Mouse (Mus musculus): ENCODE measurements at regions not wholly inside any gene's neighbourhood (a gene's known extent, or its start where the extent isn't known, plus 50 kb on each side); places are given as distances from the start of the nearest gene placed in this dataset.

DNA sequence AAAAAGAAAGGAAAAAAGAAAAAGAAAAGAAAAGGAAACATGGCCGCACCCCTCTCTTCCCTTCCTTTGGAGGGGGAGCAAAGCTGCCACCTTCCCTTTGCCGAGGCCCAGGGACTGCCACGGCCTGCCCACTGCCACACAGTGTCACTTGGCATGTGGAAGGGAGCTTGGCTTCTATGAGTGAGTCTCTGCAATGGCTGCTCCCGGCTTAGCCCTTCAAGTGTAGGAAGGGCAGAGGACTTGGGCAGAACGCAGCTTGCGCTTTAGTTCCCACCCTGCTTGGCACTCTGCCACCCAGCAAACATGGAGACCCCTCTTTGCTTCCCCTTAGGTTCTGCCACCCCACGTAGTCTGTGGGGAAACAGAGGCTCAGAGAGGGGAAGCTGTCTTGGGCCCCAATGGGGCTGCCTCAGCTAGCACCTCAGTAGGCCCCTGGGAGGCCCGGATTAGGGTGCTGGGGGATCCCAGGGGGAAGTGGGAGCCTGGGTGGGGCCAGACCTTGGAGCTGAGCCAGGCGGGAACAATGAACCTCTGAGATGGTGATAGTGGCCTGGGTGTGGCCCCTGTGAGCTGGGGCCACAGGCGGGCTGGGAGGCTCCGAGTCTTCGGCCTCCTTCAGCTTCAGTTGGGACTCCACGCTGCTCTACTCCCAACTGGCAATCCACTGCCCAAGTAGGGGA lies 57.7 kb upstream of the Tmem189 start:
- TF ChIP-seq MYOD1 (IDR thresholded peaks at IDR 0.05; ENCODE audit: control insufficient read depth, insufficient read length, low read depth) (no peak), FOSL1 (IDR thresholded peaks at IDR 0.05; ENCODE audit: insufficient read depth, low read length, poor library complexity, severe bottlenecking) (no peak), MYOG (IDR thresholded peaks at IDR 0.05; ENCODE audit: control insufficient read depth, extremely low read depth, insufficient read length) (no peak), USF1 (IDR thresholded peaks at IDR 0.05; ENCODE audit: low read depth) (no peak), CTCF (IDR thresholded peaks at IDR 0.05; ENCODE audit: control insufficient read depth, insufficient read depth, insufficient read length) (no peak), MAX (IDR thresholded peaks at IDR 0.05) (no peak), CEBPB (IDR thresholded peaks at IDR 0.05; ENCODE audit: low read depth) (no peak)
- H3K27me3 ChIP-seq (ENCODE audit: control insufficient read depth, insufficient read depth, insufficient read length) = no peaks in the 10 kb centered on the region
- H3K79me3 ChIP-seq (ENCODE audit: low read depth) = no peaks in the 10 kb centered on the region
- H3ac ChIP-seq (ENCODE audit: control insufficient read depth, insufficient read length, low read depth) = no peak overlapping the region
- H3K36me3 ChIP-seq (ENCODE audit: control insufficient read depth, insufficient read depth) = no peaks in the 10 kb centered on the region
- no peak overlapping the region for H3K4me3 ChIP-seq (ENCODE audit: insufficient read depth, poor library complexity, severe bottlenecking)
- no peaks in the 10 kb centered on the region for H3K79me2 ChIP-seq (ENCODE audit: control insufficient read depth, insufficient read depth)

DNA sequence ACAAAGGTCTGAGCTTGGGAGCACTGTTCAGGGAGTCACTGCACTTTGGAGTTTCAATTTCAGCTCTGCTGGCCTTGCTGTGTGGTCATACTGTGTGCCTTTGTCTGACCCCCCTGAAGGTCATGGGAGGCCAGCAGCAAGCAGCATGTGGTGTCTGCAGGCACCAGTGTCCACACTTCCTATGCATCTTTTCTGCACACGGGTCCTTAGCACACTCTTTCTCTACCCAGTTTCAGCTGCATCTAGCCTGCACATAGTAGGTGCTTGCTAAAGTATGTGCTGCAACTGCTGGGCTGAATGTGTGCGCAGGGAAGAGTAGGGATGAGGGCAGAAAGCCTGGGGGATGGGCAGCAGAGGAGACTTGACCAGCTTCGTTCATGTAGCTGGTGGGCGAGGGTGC lies 56.7 kb upstream of the Tmem189 start:
- Histone ChIP-seq H3K4me3 (ENCODE audit: insufficient read depth, poor library complexity, severe bottlenecking) (no peak overlapping the region), H3K36me3 (ENCODE audit: control insufficient read depth, insufficient read depth) (no peaks in the 10 kb centered on the region), H3K79me3 (ENCODE audit: low read depth) (no peaks in the 10 kb centered on the region), H3ac (ENCODE audit: control insufficient read depth, insufficient read length, low read depth) (no peak overlapping the region), H3K79me2 (ENCODE audit: control insufficient read depth, insufficient read depth) (no peaks in the 10 kb centered on the region), H3K27me3 (ENCODE audit: control insufficient read depth, insufficient read depth, insufficient read length) (no peaks in the 10 kb centered on the region)
- TF ChIP-seq USF1 (IDR thresholded peaks at IDR 0.05; ENCODE audit: low read depth) = no peak
- no peak for TF ChIP-seq CEBPB (IDR thresholded peaks at IDR 0.05; ENCODE audit: low read depth)
- TF ChIP-seq MAX (IDR thresholded peaks at IDR 0.05) = no peak
- no peak for TF ChIP-seq MYOD1 (IDR thresholded peaks at IDR 0.05; ENCODE audit: control insufficient read depth, insufficient read length, low read depth)
- no peak for TF ChIP-seq FOSL1 (IDR thresholded peaks at IDR 0.05; ENCODE audit: insufficient read depth, low read length, poor library complexity, severe bottlenecking)
- no peak for TF ChIP-seq MYOG (IDR thresholded peaks at IDR 0.05; ENCODE audit: control insufficient read depth, extremely low read depth, insufficient read length)
- no peak for TF ChIP-seq CTCF (IDR thresholded peaks at IDR 0.05; ENCODE audit: control insufficient read depth, insufficient read depth, insufficient read length)

DNA sequence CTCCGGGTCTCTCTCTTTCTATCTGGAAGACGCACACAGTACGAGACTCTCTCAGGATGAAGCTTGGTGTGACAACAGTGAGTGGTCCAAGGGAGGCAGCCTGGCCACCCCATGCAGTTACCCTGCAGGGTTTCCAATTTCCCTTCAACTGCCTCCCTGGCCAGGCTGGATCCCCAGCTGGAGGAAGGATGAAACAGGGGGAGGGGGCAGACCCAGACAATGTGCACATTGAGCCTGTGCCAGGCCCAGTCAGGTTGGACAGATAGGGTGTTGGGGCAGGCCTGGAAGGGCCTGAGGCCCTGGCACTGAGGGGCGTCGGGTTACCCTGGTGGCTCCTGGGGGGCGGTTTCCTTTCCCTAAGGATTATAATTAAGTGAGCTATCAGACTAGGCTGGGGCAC lies 55.8 kb upstream of the Tmem189 start:
- Histone ChIP-seq H3K27me3 (ENCODE audit: control insufficient read depth, insufficient read depth, insufficient read length) (no peaks in the 10 kb centered on the region), H3K4me3 (ENCODE audit: insufficient read depth, poor library complexity, severe bottlenecking) (no peak overlapping the region), H3K79me2 (ENCODE audit: control insufficient read depth, insufficient read depth) (no peaks in the 10 kb centered on the region), H3ac (ENCODE audit: control insufficient read depth, insufficient read length, low read depth) (no peak overlapping the region), H3K79me3 (ENCODE audit: low read depth) (no peaks in the 10 kb centered on the region), H3K36me3 (ENCODE audit: control insufficient read depth, insufficient read depth) (no peaks in the 10 kb centered on the region)
- no peak for TF ChIP-seq MAX (IDR thresholded peaks at IDR 0.05)
- TF ChIP-seq MYOG (IDR thresholded peaks at IDR 0.05; ENCODE audit: control insufficient read depth, extremely low read depth, insufficient read length) = no peak

DNA sequence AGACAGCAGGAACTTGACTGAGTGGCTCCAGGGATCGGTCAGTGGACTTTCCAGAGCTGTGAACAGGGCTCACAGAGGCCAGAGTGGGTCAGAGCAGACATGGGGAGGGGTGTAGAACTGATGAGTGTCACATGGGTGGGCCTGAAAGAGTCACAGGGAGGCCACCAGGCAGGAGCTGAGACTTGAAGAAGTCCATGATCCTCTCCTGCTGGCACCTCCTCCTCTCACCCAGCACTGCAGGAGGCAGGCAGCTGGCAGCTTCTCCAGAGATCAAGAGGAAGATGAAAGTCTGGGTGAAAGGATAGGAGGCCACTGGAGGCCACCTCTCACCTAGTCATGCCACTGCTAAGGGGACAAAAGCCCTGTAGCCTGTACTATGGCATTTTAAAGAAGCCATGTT lies 54.5 kb upstream of the Tmem189 start:
- Histone ChIP-seq H3K36me3 (ENCODE audit: control insufficient read depth, insufficient read depth) (no peaks in the 10 kb centered on the region), H3K79me3 (ENCODE audit: low read depth) (no peaks in the 10 kb centered on the region), H3ac (ENCODE audit: control insufficient read depth, insufficient read length, low read depth) (no peak overlapping the region), H3K27me3 (ENCODE audit: control insufficient read depth, insufficient read depth, insufficient read length) (no peaks in the 10 kb centered on the region), H3K4me3 (ENCODE audit: insufficient read depth, poor library complexity, severe bottlenecking) (no peak overlapping the region), H3K79me2 (ENCODE audit: control insufficient read depth, insufficient read depth) (no peaks in the 10 kb centered on the region)
- no peak for TF ChIP-seq MAX (IDR thresholded peaks at IDR 0.05)
- TF ChIP-seq MYOG (IDR thresholded peaks at IDR 0.05; ENCODE audit: control insufficient read depth, extremely low read depth, insufficient read length) = no peak
- TF ChIP-seq CEBPB (IDR thresholded peaks at IDR 0.05; ENCODE audit: low read depth) = no peak
- TF ChIP-seq USF1 (IDR thresholded peaks at IDR 0.05; ENCODE audit: low read depth) = no peak
- TF ChIP-seq MYOD1 (IDR thresholded peaks at IDR 0.05; ENCODE audit: control insufficient read depth, insufficient read length, low read depth) = no peak
- no peak for TF ChIP-seq CTCF (IDR thresholded peaks at IDR 0.05; ENCODE audit: control insufficient read depth, insufficient read depth, insufficient read length)
- TF ChIP-seq FOSL1 (IDR thresholded peaks at IDR 0.05; ENCODE audit: insufficient read depth, low read length, poor library complexity, severe bottlenecking) = no peak

DNA sequence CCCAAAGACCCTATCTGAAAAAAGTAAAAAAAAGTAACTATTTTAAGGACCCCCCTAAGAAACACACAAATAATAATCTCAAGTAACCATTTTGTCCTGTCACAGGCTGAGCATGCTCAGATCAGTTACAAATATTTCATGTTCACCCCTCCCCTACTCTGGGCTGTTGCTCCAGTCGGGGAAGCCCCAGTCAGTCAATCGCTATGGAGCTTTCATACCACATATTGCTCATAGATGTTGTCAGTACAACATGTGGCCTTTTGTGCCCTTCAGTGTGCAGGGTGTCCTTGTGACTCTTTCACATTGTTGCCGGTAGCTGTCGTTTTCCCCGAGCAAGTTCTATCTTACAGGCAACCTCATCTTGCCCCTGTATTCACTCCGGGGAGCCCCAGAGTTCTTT lies 52.9 kb upstream of the Tmem189 start:
- H3K79me2 ChIP-seq (ENCODE audit: control insufficient read depth, insufficient read depth) = no peaks in the 10 kb centered on the region
- no peak overlapping the region for H3ac ChIP-seq (ENCODE audit: control insufficient read depth, insufficient read length, low read depth)
- H3K36me3 ChIP-seq (ENCODE audit: control insufficient read depth, insufficient read depth) = no peaks in the 10 kb centered on the region
- H3K79me3 ChIP-seq (ENCODE audit: low read depth) = no peaks in the 10 kb centered on the region
- no peaks in the 10 kb centered on the region for H3K27me3 ChIP-seq (ENCODE audit: control insufficient read depth, insufficient read depth, insufficient read length)
- no peak for TF ChIP-seq CTCF (IDR thresholded peaks at IDR 0.05; ENCODE audit: control insufficient read depth, insufficient read depth, insufficient read length)
- no peak for TF ChIP-seq CEBPB (IDR thresholded peaks at IDR 0.05; ENCODE audit: low read depth)
- TF ChIP-seq MYOG (IDR thresholded peaks at IDR 0.05; ENCODE audit: control insufficient read depth, extremely low read depth, insufficient read length) = no peak
- no peak for TF ChIP-seq MYOD1 (IDR thresholded peaks at IDR 0.05; ENCODE audit: control insufficient read depth, insufficient read length, low read depth)
- H3K4me3 ChIP-seq (ENCODE audit: insufficient read depth, poor library complexity, severe bottlenecking) = no peak overlapping the region

DNA sequence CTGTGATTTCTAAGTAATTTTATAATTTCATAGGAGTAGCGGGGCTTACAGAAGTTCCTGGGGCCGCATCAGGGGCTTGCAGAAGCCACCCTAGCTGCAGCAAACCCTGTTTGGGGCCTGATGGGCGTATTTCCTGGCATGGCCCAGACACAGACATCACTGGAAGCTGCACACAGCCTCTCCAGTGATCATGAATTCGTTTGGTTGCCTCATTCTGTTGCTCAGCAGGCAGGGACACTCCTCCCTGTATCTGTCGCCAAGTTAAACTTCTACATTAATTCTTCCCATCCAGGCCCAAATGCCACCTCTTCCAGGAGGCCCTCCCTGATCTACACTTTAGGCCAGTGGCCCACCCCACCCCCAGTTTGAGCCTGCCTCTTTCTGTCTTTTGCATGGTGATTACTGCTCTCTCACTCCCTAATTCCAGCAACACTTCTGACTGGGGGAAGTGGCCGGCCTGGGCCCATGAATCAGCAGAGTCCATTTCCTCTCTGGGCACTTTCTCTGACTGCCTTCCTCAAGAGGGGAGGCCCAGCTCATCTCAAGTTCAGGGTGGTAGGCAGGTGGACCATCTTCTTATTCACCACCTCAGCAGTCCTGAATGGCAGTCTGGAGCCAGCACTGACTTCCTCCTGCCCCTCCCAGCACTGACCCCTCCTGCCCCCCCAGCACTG lies 51.0 kb upstream of the Tmem189 start:
- Histone ChIP-seq H3K79me3 (ENCODE audit: low read depth) (no peaks in the 10 kb centered on the region), H3K4me3 (ENCODE audit: insufficient read depth, poor library complexity, severe bottlenecking) (no peak overlapping the region), H3ac (ENCODE audit: control insufficient read depth, insufficient read length, low read depth) (no peak overlapping the region), H3K27me3 (ENCODE audit: control insufficient read depth, insufficient read depth, insufficient read length) (no peaks in the 10 kb centered on the region), H3K36me3 (ENCODE audit: control insufficient read depth, insufficient read depth) (no peaks in the 10 kb centered on the region), H3K79me2 (ENCODE audit: control insufficient read depth, insufficient read depth) (no peaks in the 10 kb centered on the region)
- TF ChIP-seq USF1 (IDR thresholded peaks at IDR 0.05; ENCODE audit: low read depth) = no peak
- no peak for TF ChIP-seq MYOD1 (IDR thresholded peaks at IDR 0.05; ENCODE audit: control insufficient read depth, insufficient read length, low read depth)
- TF ChIP-seq MAX (IDR thresholded peaks at IDR 0.05) = no peak
- no peak for TF ChIP-seq CEBPB (IDR thresholded peaks at IDR 0.05; ENCODE audit: low read depth)
- TF ChIP-seq MYOG (IDR thresholded peaks at IDR 0.05; ENCODE audit: control insufficient read depth, extremely low read depth, insufficient read length) = no peak
- no peak for TF ChIP-seq FOSL1 (IDR thresholded peaks at IDR 0.05; ENCODE audit: insufficient read depth, low read length, poor library complexity, severe bottlenecking)
- TF ChIP-seq CTCF (IDR thresholded peaks at IDR 0.05; ENCODE audit: control insufficient read depth, insufficient read depth, insufficient read length) = no peak

Measured in C2C12 (cell line).